Mouse (Mus musculus) embryo, embryonic 9.5 days (tissue): Measurements from ENCODE around the gene Zzz3.
"Not testable (repeated sequence)": the region's sequence is repeated elsewhere in the genome, so short reads cannot be mapped to it uniquely, and the experiment has no call there.

Experiments
- DNase-seq: peaks from one replicate; pipeline ENCODE4 v3.0.0-alpha.2; 2017; ENCODE audit errors: extremely low spot score

The Zzz3 gene

DNA sequence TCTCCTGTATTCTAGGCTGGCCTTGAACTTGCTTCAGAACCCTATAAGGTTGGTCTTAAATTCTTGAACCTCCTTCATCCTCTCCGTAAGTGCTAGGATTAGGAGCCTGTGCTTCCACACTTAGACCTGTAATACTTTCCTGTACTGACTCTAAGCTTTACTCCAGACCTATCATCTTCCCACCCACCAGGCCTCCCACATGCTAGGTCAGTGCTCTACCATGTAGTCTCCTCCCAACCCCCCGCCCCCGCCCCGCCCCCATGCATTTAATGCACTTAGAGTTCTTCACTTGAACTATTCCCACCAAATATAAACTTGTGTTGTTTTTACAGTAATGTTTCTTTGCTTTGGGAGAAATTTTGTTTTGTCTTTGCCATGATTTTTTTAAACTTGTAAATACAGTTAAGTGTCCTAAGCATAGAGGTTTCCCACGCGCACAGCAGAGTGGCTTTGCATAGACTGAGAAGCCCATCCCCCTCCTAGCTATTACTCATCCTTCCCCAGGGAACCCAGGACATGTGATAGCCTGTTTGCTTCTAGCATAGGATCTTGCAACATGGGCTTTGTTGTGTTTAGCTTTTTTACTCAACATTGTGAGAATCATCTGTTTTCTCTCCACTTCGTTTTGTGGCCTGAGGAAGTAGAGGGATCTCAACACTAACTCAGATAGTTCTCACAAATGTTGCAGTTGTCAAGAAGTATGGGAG is 6.8 kb downstream of the Zzz3 start:
- peak; percentile 15 for DNase-seq

DNA sequence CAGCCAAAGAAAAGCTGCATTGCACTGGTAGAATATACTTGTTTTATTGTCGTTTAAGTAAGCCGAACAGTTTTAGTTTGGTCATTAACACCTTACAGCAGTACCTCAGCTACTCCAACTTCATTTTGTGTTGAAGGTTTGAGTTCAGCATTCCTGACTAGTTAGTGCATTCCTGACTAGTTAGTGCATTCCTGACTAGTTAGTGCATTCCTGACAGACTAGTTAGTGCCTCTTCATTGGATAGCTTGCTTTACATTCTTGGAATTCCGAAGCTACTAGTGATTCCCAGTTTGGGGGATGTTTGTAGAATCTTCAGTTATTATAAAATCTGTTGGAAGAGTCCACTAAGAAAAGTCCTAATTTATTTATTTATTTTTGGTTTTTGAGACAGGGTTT is 7.4 kb downstream of the Zzz3 start:
- DNase-seq: no peak

DNA sequence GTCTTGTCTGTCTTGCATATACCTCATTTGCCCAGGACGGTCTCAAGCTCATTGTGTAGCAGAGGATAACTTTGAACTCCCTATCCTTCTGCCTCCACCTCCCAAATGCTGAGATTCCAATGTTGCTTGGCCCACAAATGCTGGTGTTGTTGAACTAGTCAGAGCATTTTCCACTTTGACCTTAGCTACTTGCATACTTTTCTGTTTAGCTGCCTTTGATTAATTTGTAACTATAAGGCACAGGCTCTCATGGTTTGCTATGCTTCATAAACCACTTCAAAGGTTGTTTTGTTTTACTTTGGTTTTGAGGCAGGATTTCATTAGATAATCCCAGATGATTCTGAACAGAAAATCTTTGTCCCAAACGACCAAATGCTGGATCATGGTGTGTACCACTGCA is 8.6 kb downstream of the Zzz3 start:
- DNase-seq: no peak

DNA sequence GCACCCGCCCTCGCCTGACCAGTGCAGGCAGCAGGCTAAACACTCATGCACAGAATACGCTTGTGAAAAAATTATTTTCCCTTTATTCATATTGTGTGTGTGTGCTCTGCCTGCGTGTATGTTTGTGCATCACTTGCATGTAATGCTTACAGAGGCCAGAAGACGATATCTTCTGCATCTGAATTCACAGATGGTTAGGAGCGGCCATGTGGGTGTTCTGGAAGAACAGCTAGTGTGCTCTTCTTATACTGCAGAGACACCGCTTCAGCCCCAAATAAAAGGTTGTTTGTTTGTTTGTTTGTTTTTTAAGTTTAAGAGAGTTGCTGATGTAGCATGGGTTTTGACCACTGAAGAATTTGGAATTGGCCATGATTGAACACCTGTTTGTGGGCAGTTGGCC is 10.1 kb downstream of the Zzz3 start:
- no peak for DNase-seq

DNA sequence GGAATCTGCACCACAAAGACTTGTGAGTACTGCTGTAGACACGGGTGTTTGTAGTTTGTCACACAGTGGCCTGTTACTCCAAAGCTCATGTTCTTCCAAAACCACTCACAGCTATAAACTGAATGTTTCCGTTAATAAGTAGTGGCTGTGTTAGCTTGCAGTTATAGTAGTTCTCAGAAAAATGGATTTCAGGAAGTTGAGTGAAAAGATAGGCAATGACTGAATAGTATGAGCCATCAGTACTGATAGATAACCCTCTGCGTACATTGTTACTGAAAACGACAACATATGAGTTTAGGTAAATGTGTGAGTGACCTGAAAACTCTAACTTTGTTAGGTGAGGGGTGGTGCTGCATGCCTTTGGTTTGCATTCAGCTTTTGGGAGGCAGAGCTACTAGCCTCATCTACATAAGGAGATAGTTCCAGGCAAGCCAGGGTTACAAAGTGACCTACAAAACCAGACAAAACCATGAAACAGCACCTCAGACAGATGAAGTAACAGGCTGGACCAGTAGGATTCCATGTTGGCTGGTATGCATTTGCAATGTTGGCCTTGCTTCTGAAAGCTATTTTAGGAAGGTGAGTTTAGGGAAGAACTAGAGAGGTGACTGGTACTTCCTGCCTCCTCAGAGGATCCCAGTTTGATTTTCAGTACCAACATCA is 10.8 kb downstream of the Zzz3 start:
- DNase-seq: no peak

DNA sequence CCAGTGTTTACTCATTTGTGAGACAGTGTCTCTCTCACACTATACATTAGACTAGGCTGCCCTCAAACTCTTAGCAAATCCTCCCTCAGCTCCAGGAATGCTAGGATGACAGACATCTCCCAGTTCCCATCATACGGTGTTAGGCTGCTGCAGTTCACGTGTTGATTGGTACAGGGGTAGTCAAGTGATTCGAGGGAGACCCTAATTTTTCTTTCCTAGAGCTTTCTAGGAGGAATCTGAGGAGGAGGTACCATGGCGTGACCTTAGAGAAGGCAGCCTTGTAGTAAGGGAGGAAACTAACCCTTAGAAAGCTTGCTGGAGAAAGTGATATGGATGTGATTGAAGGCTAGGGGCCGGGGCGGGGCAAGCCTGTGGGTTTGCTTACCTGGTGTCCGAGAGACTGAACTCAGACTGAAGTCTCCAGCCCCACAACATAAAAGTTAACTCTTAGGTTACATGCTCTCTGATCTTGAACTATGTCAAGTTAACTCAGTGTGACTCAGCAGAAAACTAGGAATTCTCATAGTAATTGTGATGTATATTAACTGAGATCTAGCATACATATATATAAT is 15.8 kb downstream of the Zzz3 start:
- no peak for DNase-seq

DNA sequence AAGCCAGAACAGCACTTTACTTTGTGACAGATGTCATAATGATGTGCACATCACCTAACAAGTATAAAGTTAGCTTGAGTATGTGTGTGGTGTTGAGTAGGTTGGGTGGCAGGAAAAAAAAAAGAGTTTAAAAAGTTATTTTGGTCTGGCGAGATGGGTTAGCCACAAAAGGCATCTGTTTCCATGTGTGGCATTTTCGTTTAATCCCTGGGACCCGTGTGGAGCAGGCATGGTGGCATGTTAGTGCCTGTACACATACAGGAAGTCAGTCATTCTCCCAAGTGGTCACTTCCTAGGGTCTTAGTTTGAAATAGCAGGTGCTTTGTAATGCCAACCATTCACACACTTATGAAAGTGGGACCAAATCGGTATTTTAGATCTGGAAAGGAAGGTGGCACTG is 17.1 kb downstream of the Zzz3 start:
- DNase-seq: no peak

DNA sequence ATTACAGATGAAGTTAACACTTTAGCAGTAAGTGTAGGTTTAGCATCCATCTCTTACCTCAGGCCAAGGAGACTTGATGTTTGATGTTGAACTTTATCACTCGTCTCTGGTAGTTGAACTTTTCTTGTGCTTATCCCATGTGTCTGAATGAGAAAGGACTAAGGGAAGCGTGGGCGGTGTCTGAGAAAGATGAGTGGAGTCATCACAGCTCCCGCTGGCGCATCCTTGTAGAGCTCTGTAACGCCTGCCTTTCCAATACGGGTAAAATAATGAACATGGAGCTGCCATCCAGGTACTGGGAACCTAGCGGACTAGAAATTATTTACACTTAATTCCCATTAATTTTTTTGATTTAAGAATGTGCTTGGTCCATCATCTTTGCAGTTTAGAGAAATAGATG is 33.7 kb downstream of the Zzz3 start:
- DNase-seq: no peak

DNA sequence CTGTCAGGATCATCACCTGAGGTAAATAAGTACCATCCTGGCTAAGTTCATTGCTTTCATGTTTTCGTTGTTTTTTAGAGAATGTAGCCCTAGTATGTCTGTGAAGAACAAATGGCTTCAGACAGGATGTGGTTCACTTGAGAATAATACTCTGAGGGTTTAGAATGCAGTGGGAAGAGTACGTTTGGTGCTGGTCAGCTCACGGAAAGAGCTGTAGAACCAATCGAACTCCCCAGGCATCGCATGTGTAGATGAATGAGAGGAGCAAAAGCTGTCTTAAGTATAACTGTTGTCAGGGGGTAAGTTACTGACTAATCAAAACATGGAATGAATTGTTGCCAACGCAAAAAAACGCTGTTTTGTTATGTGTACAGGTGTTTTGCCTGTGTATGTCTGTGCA is 37.4 kb downstream of the Zzz3 start:
- DNase-seq: no peak

DNA sequence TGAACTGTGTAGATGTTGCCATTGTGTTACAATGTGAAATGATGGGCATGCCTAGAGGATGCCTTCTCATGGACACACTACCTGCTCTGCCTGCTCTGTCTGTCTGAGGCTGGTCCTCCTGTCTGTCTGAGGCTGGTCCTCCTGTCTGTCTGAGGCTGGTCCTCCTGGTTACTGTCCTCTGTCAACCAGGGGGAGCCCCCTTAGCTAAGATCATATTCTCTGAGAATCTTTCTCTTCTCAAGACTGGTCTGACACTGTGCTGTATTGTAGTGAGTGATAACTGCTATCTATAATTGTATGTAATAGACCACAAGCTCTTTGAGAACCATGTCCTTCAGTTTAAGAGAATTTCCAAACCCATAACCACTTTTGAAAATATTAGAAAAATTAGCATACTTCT is 40.3 kb downstream of the Zzz3 start:
- no peak for DNase-seq

DNA sequence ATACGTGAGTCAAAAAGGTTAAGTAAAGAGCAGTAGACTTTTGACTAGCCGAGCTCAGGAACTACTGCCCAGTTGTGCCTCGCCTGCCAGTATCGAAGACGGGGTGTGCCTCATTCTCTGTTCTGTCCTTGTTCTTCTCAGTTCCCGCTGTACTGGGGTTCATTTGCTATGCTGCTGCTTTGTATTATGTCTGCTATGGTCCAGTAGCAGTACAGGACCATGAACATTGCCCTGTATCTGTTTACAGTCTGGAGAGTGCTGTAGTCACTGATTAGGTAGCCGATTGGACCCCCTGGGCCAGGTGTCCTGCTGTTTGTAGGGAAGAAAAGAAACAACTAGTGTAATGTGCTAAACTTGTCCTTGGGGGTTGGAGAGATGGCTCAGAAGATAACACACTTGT is 42.8 kb downstream of the Zzz3 start:
- no peak for DNase-seq

DNA sequence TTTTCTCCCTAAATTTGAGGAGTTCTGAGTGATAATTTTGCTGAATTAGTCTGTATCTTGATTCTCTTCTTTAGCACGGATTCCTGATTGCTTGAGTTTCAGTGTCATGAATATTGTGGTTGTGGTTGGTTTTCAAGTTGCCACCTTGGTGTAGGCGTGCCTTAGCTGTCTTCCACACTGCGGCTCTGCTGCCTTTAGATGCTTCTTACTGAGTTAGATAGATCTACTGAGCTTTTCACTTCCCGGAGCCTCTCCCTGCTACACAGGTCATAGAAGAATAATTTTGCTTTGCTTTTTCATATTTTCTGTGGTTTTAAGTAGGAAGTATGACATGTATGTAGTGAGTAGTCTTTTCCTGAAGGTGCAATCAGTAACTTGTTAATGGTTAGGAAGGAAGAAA is 47.5 kb downstream of the Zzz3 start:
- no peak for DNase-seq

DNA sequence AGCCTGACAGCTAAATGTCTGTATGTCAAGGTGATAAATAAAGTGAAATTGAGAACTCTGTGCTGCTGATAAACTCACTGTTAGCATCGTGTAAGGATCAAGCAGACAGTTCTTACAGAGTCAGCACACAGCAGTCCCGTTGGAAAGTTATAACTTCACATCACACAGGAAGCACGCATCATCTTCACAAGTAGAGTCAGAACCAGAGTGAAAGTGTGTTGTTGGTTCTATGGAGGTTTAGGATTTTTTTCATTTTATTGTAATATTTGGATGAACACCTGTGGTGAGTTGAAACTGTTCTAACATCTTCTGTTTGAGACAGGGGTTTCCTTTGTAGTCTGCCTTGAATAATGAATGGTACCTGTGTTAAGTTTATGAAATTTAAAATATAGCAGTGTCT is 48.8 kb downstream of the Zzz3 start:
- DNase-seq: no peak

DNA sequence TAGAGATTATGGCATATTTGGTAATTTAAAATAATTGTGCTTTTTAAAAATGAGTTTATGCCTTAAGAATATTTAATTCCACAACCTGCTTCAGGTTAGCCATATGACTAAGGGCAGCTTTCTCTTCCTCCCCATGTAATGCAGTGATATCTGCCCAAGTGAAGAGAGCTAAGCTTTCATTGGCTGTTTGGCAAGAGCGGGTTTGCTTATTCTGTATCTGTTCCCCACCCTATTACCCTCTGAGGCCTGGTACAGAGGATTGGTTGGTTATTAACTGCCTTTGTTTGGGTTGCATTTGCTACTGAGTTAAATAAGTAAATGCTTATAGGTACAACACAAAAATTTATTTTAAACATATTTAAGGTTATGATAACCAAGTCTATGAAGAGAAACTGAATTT is 51.7 kb downstream of the Zzz3 start:
- no peak for DNase-seq

DNA sequence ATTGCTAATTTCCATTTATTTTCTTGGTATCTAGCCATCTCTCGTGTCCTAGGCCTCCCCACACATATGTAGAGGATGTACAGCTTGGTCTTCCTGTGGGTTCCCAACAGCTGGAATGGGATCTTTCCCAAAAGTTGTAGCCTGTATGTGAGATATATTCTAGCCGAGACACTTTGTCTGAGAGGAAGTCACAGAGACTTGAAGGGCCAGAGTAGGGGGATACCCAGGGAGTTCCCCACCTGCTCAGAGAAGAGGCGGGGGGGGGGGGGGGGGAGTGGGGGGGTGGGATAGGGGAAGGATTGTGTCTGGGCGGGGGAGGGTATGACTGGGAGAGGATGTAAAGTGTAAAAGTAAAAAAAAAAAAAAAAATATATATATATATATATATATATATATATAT is 57.9 kb downstream of the Zzz3 start:
- no peak for DNase-seq

DNA sequence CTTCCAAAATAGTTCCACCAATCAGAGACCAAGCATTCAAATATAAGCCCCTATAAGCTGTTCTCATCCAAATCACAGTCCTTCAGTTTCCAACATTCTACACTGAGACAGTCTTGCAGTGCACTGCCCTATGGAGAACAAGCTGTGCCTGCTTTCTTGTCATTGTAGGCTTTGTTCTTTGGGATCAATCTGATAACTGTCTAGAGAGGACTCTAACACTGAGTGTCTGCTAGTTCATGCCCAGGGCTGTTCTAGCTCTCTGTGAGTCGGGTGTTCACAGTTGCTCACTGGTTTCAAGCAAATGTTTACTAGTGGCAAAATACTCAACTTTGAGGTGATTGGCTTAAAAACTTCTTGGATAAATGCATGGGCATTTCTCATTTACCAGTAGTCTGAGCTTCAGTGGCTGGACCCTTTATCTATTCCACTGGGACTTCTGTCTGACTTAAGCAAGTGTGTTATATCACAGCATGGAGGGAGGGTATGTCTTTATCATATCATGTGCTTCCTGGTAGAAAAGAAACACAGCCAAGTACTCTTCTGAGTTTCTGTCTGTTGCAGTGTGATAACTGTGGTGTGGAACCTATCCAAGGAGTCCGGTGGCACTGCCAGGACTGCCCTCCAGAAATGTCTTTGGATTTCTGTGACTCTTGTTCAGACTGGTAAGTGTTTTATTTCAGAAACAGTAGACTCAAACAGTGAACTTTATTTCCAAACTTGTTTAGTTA is 62.2 kb downstream of the Zzz3 start:
- no peak for DNase-seq

DNA sequence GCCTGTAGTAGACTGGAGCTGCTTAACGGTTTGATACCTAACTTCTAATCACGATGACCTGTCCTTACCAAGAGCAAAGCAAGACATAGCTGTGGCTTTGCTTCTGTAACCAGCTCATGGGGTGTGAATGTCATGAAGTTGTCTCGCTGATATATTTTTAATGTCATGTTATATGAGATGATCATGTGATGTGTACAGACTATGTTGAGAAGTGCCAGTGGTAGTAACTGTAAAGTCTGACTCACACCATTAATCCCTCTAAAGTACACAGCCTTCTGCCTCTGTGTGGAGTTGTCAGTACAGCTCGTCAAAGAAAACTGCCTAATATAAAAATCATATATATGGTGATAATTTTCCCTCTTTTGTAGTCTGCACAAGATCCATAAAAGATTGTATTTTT is 63.6 kb downstream of the Zzz3 start:
- DNase-seq: not testable (repeated sequence)

DNA sequence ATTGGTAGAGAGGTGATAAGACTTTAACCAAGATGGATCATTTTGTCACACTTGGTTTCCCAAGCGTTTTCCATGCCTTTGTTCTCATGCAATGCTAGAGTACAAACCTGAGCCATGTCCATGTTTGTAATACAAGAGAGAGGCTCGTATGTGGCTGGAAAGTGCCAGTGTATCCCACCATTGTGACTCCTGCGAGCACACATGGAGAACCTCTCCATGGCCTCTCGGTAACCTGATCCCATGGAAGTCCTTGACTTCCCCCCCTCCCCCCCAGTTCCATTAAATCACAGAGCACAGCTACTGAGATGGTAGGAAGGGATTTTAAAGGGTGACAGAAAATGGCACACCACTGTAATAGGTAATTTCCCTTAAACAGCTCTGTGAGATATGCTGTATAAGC is 65.5 kb downstream of the Zzz3 start:
- DNase-seq: no peak

DNA sequence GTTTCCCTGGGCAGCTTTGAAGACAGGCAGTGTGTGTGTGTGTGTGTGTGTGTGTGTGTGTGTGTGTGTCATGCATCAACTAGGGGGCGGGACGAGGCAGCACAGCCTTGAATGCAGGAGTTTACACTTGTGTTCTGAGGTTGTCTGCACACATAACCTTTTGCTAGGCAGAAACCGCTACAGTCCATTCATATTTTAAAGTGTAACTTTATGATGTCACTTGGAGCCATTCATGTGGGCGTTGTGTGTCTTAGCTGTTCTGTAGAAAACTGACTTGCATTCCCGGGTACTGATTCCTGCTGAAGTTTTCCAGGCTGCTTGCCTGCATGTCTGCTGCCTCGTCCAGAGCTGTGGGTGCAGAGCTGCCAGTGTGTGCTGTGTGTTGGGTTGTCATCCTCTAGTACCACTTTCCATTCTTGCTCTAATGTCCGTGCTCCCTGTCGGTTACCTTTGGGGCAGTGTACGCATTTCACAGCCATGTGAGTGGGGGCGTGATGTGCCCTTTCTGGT is 66.8 kb downstream of the Zzz3 start:
- DNase-seq: no peak

DNA sequence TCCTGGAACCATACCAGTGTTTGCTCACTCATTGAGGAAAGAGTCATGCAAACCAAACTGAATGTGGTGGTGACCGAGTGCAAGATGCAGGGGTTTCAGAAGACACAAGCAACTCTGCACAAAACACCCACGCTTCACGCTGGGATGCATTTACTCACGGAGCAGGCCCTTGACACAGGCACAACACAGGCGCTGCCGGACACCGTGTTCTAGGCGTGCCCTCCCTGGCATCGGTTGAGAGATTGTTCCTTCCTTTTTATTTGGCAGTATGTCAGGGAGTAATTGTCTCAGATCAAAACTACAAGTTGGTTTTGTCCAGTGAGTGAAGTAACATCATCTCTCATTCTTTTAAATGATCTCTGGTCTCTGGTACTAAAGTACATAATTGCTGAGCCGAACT is 67.6 kb downstream of the Zzz3 start:
- no peak for DNase-seq

DNA sequence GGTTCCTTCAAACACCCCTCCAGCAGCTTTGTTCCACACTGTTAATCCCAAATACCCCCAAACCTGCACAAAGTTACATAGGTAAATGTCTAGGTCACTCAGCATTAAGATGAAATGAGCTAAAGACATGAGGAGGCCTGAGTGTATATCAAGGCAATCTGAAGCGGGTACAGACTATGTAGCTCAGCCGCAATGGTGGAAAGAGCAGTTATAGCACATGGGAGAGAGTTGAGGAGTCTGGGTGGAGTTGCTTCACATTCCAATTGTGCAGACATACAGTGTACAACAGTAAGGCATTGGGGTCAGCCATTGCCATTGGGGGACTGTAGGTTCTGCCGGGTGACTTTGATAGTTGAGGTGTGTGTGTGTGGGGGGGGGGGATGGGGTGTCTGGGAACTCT is 69.2 kb downstream of the Zzz3 start:
- DNase-seq: no peak

DNA sequence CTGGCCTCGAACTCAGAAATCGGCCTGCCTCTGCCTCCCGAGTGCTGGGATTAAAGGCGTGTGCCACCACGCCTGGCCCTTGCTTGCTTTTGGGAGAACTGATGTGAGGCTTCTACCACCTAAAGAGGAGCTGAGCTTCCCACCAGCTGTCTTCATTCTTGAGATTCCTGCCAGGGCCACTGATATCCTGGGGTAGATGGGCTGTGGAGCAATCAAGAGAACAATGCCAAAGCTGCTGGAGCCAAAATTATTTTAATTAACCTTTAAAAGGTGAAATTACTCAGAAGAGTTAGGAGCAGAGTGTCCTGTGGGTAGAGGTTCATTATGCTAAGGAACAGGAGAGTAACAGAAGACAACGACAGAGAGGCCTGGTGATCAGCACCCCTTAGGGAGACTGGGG is 70.1 kb downstream of the Zzz3 start:
- DNase-seq: no peak

DNA sequence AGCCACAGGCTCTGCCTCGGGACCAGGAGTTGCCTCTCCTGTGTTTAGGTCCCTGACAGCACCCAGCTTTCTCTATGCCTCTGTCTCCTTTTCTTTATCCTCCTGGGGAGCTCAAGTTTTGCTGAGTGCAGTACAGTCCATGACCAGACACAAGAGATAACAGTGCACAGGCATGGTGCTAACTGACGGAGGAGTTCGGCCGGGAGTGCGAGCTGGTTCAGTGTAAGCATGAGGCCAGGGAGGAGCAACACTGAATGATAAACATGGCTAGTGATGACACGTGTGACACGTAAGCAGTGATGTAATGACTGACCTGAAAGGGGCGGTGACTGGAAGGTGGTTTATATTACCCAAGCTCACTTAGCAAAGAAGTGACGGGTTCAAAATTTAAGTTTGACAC is 71.6 kb downstream of the Zzz3 start:
- no peak for DNase-seq
